In the genomic region with DNA sequence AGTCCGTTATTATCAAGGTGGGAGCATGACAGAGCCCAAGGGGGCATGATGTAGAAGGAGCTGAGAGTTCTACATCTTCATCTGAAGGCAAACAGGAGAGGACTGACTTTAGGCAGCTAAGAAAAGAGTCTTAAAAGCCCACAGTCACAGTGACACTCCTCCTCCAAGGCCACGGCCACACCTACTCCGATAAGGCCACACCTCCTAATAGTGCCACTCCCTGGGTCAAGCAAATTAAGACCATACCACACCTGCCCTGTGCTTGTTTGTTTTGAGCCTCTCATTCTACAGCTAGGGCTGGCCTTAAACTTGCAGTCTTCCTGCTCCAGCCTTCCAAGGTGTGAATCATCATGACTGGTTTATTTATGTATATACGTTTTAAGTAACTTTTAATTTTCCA, we compare ENCODE assay signal across 18 mouse cellular contexts. TPM values are rescaled to one million over a fixed set of nuclear protein-coding genes. Genes with fewer than 3 reads are reported as not detected.
DNase-seq lines count a peak whose midpoint lies in the region; ATAC-seq and TF ChIP-seq lines count a peak whose summit lies in the region.
"Had no signal": no experiment of that assay in that cellular context is flagged by ENCODE, and none has a peak within 500 bp of the region (broad histone marks: within the 10 kb centered on the region; RNA-seq: fewer than 3 reads in every experiment).

No protein-coding gene starts in this region.

- H3K36me3 ChIP-seq in ES-Bruce4 (ENCODE audit: control insufficient read depth, insufficient read depth, low read length, poor library complexity, severe bottlenecking) = no peaks in the 10 kb centered on the region
- no peaks in the 10 kb centered on the region for H3K36me3 ChIP-seq in intestine, postnatal 0 days (ENCODE audit: control insufficient read depth, insufficient read depth)
- no peaks in the 10 kb centered on the region for H3K36me3 ChIP-seq in megakaryocyte, embryonic 14.5 days (replicated peaks; ENCODE audit: low read length)
- no peaks in the 10 kb centered on the region for H3K36me3 ChIP-seq in midbrain, embryonic 10.5 days
- no peaks in the 10 kb centered on the region for H3K36me3 ChIP-seq in thymus, adult 2 months (ENCODE audit: control insufficient read depth, insufficient read depth, low read length)
- H3K36me3 ChIP-seq: hindbrain, embryonic 12.5 days; limb, embryonic 13.5 days; lung, embryonic 15.5 days had no signal

- H3K4me1 ChIP-seq in ES-Bruce4 (ENCODE audit: control insufficient read depth, insufficient read depth, low read length) = peaks cover 2% of the 10 kb centered on the region
- 0 out of 2 replicates have a peak, but pooled peaks cover 4% of the 10 kb centered on the region for H3K4me1 ChIP-seq in intestine, postnatal 0 days (replicated peaks; ENCODE audit: control insufficient read depth, insufficient read depth, low read length)
- peaks cover 31% of the 10 kb centered on the region for H3K4me1 ChIP-seq in megakaryocyte, embryonic 14.5 days
- peaks cover 7% of the 10 kb centered on the region for H3K4me1 ChIP-seq in midbrain, embryonic 10.5 days
- H3K4me1 ChIP-seq in thymus, adult 2 months (replicated peaks; ENCODE audit: control insufficient read depth, insufficient read depth, low read length) = 0 out of 2 replicates have a peak, but pooled peaks cover 2% of the 10 kb centered on the region

- H3K9me3 ChIP-seq in ES-Bruce4 (replicated peaks; ENCODE audit: control insufficient read depth, insufficient read depth, low read length, poor library complexity, severe bottlenecking) = no peaks in the 10 kb centered on the region
- no peaks in the 10 kb centered on the region for H3K9me3 ChIP-seq in intestine, postnatal 0 days (ENCODE audit: control insufficient read depth)
- H3K9me3 ChIP-seq in megakaryocyte, embryonic 14.5 days = no peaks in the 10 kb centered on the region
- H3K9me3 ChIP-seq in midbrain, embryonic 10.5 days (replicated peaks) = no peaks in the 10 kb centered on the region
- H3K9me3 ChIP-seq: hindbrain, embryonic 12.5 days; limb, embryonic 13.5 days; lung, embryonic 15.5 days had no signal

- no peak overlapping the region; the same call in 1 of the 2 replicates for H3K4me2 ChIP-seq in intestine, postnatal 0 days (replicated peaks; ENCODE audit: low read depth)
- H3K4me2 ChIP-seq: hindbrain, embryonic 12.5 days; limb, embryonic 13.5 days; lung, embryonic 15.5 days had no signal

- peak; percentile 88 for DNase-seq in ZHBTc4 (ENCODE audit: low read depth, low spot score)
- no peak for DNase-seq in midbrain, embryonic 10.5 days (ENCODE audit: low spot score)
- DNase-seq in layer of hippocampus, adult 11-12 months (ENCODE audit: low spot score) = no peak
- DNase-seq in thymus, adult 2 months = no peak
- DNase-seq in embryo, embryonic 11 days = no peak
- DNase-seq: cerebellum, postnatal 25 days; gastrocnemius, postnatal 10 days; heart, postnatal 10 days; kidney, adult 11 months; kidney, postnatal 14 days; layer of hippocampus, adult 9-11 months had no signal

- H3K27me3 ChIP-seq in ES-Bruce4 (ENCODE audit: control insufficient read depth, insufficient read depth, low read length, poor library complexity, severe bottlenecking) = no peaks in the 10 kb centered on the region
- no peaks in the 10 kb centered on the region for H3K27me3 ChIP-seq in intestine, postnatal 0 days (replicated peaks; ENCODE audit: control insufficient read depth, insufficient read depth, low read length)
- H3K27me3 ChIP-seq in megakaryocyte, embryonic 14.5 days (replicated peaks) = no peaks in the 10 kb centered on the region
- H3K27me3 ChIP-seq in midbrain, embryonic 10.5 days (ENCODE audit: low read depth, poor library complexity, severe bottlenecking) = peaks cover 9% of the 10 kb centered on the region
- H3K27me3 ChIP-seq in thymus, adult 2 months (ENCODE audit: control insufficient read depth, insufficient read depth, low read length) = no peaks in the 10 kb centered on the region
- H3K27me3 ChIP-seq: hindbrain, embryonic 12.5 days; limb, embryonic 13.5 days; lung, embryonic 15.5 days had no signal

- no peak overlapping the region for H3K9ac ChIP-seq in ES-Bruce4 (ENCODE audit: low read depth, poor library complexity, severe bottlenecking)
- no peak overlapping the region for H3K9ac ChIP-seq in intestine, postnatal 0 days (ENCODE audit: low read depth, low read length)
- H3K9ac ChIP-seq: hindbrain, embryonic 12.5 days; limb, embryonic 13.5 days; lung, embryonic 15.5 days had no signal

- peak; percentile 37 for ATAC-seq in intestine, postnatal 0 days
- ATAC-seq: midbrain, embryonic 16.5 days had no signal

- 55% methylated on average over 4 of the region's 4 CpGs for WGBS in intestine, postnatal 0 days
- 89% methylated on average over 4 of the region's 4 CpGs for WGBS in midbrain, embryonic 10.5 days
- WGBS in thymus, adult 2 months = 81% methylated on average over 4 of the region's 4 CpGs

- peak; percentile 46; the same call in 1 of the 2 replicates for TF ChIP-seq EP300 in ES-Bruce4 (IDR thresholded peaks at IDR 0.05; ENCODE audit: insufficient read depth, low read depth, low read length)

- no peak for TF ChIP-seq POLR2A in ES-Bruce4 (IDR thresholded peaks at IDR 0.05; ENCODE audit: insufficient read depth, low read length)
- no peak for TF ChIP-seq POLR2A in thymus, adult 2 months (IDR thresholded peaks at IDR 0.05; ENCODE audit: control insufficient read depth, extremely low read depth, insufficient read depth, low read length, poor library complexity)

- H3K4me3 ChIP-seq in ES-Bruce4 (ENCODE audit: low read depth, low read length) = no peak overlapping the region
- no peak overlapping the region for H3K4me3 ChIP-seq in intestine, postnatal 0 days (ENCODE audit: low read depth, low read length)
- H3K4me3 ChIP-seq in megakaryocyte, embryonic 14.5 days (replicated peaks) = peak overlapping the region; percentile 14
- no peak overlapping the region for H3K4me3 ChIP-seq in midbrain, embryonic 10.5 days
- H3K4me3 ChIP-seq in thymus, adult 2 months (ENCODE audit: control insufficient read depth, insufficient read depth, low read length) = no peak overlapping the region
- H3K4me3 ChIP-seq: hindbrain, embryonic 12.5 days; limb, embryonic 13.5 days; lung, embryonic 15.5 days had no signal

- H3K27ac ChIP-seq in ES-Bruce4 (ENCODE audit: insufficient read depth, low read length) = peak overlapping the region; percentile 63; the same call in 1 of the 2 replicates
- peak overlapping the region; percentile 83 for H3K27ac ChIP-seq in intestine, postnatal 0 days (ENCODE audit: low read depth, low read length)
- no peak overlapping the region for H3K27ac ChIP-seq in midbrain, embryonic 10.5 days (replicated peaks)
- no peak overlapping the region for H3K27ac ChIP-seq in thymus, adult 2 months (ENCODE audit: control insufficient read depth, insufficient read depth, low read length)
- H3K27ac ChIP-seq: hindbrain, embryonic 12.5 days; limb, embryonic 13.5 days; lung, embryonic 15.5 days had no signal

- no peak for TF ChIP-seq CTCF in ES-Bruce4 (IDR thresholded peaks at IDR 0.05; ENCODE audit: low read depth, low read length)
- TF ChIP-seq CTCF in intestine, postnatal 0 days (IDR thresholded peaks at IDR 0.05; ENCODE audit: low read depth) = no peak
- TF ChIP-seq CTCF in thymus, adult 2 months (IDR thresholded peaks at IDR 0.05; ENCODE audit: borderline replicate concordance, control insufficient read depth, extremely low read depth, insufficient read depth, low read length, poor library complexity) = no peak

RNA-seq across cellular contexts. Expression of gene Crtap, which starts 4.8 kb away (rescaled TPM):
- 45.7 and 53.3 TPM in 2 replicates for polyA plus RNA-seq in ES-Bruce4 (2011; ENCODE audit: insufficient read depth, insufficient read length, low read depth, missing spikeins)
- polyA plus RNA-seq in intestine, postnatal 0 days (2015; fragmentation: Nextera tagmentation; extraction: Ambion mirVana) = 57.3 and 58.3 TPM in 2 replicates
- polyA plus RNA-seq in megakaryocyte, embryonic 14.5 days (2012; ENCODE audit: insufficient read depth, low replicate concordance) = 20.4 and 57.9 TPM in 2 replicates
- 35.7 and 38.2 TPM in 2 replicates for polyA plus RNA-seq in midbrain, embryonic 10.5 days (2016; fragmentation: Nextera tagmentation; extraction: Ambion mirVana)
- 33.8 and 34.0 TPM in 2 replicates for polyA plus RNA-seq in thymus, adult 2 months (2012; rRNA removed)

RNA-seq across cellular contexts. Expression of gene Glb1, which starts 5.6 kb away (rescaled TPM):
- polyA plus RNA-seq in ES-Bruce4 (2011; ENCODE audit: insufficient read depth, insufficient read length, low read depth, missing spikeins) = 41.1 TPM in 2 replicates
- polyA plus RNA-seq in intestine, postnatal 0 days (2015; fragmentation: Nextera tagmentation; extraction: Ambion mirVana) = 491 and 524 TPM in 2 replicates
- polyA plus RNA-seq in megakaryocyte, embryonic 14.5 days (2012; ENCODE audit: insufficient read depth, low replicate concordance) = 12.5 and 16.4 TPM in 2 replicates
- polyA plus RNA-seq in midbrain, embryonic 10.5 days (2016; fragmentation: Nextera tagmentation; extraction: Ambion mirVana) = 23.8 and 25.0 TPM in 2 replicates
- 55.3 and 59.5 TPM in 2 replicates for polyA plus RNA-seq in thymus, adult 2 months (2012; rRNA removed)

RNA-seq across cellular contexts. Expression of gene Tmppe, which starts 5.6 kb away (rescaled TPM):
- polyA plus RNA-seq in ES-Bruce4 (2011; ENCODE audit: insufficient read depth, insufficient read length, low read depth, missing spikeins) = 6.5 and 7.3 TPM in 2 replicates
- polyA plus RNA-seq in intestine, postnatal 0 days (2015; fragmentation: Nextera tagmentation; extraction: Ambion mirVana) = 25.7 and 30.0 TPM in 2 replicates
- 1.2 and 2.1 TPM in 2 replicates for polyA plus RNA-seq in megakaryocyte, embryonic 14.5 days (2012; ENCODE audit: insufficient read depth, low replicate concordance)
- polyA plus RNA-seq in midbrain, embryonic 10.5 days (2016; fragmentation: Nextera tagmentation; extraction: Ambion mirVana) = 11.4 and 11.6 TPM in 2 replicates
- 23.8 and 25.4 TPM in 2 replicates for polyA plus RNA-seq in thymus, adult 2 months (2012; rRNA removed)

Comparison
In these comparisons a context has a peak if more than half of its experiments do, and no peak if none do; other contexts are left out.
1. H3K27ac ChIP-seq: peak in ES-Bruce4 (single experiment) and intestine, postnatal 0 days (single experiment); none in midbrain, embryonic 10.5 days (single experiment) and thymus, adult 2 months (single experiment).